Mouse (Mus musculus) erythroblast, adult 5-6 weeks (primary cell): ENCODE results near the gene Neurl1b. TPM values are rescaled to one million over a fixed set of nuclear protein-coding genes. Genes with fewer than 3 reads are reported as not detected.

ENCODE experiments used
- ATAC-seq: replicated peaks from 2 replicates; pipeline ENCODE4 v1.8.0; 2016; ENCODE audit warnings: moderate number of reproducible peaks, mild to moderate bottlenecking, moderate TSS enrichment, inconsistent platforms; ENCODE audit not compliant: poor library complexity, low FRiP score, severe bottlenecking
- total RNA-seq, 2 experiments: library from RNA; stranded (forward) in 1 of 2; stranded (reverse) in 1 of 2; fragments of 150-400 nt in 1 of 2; fragments of 200-764, 138-1000 nt in 1 of 2; gene quantifications; 2 replicates each; pipeline versions ENCODE4 v1.2.3 to v1.2.4; 2015 to 2017; ENCODE audit warnings: low replicate concordance in 2 of 2

The Neurl1b gene
- 0.42 and 1.7 TPM in 2 replicates for total RNA-seq (2015; ENCODE audit: low replicate concordance)
- 0.14 and 0.77 TPM in 2 replicates for total RNA-seq (2017; ENCODE audit: low replicate concordance)

DNA sequence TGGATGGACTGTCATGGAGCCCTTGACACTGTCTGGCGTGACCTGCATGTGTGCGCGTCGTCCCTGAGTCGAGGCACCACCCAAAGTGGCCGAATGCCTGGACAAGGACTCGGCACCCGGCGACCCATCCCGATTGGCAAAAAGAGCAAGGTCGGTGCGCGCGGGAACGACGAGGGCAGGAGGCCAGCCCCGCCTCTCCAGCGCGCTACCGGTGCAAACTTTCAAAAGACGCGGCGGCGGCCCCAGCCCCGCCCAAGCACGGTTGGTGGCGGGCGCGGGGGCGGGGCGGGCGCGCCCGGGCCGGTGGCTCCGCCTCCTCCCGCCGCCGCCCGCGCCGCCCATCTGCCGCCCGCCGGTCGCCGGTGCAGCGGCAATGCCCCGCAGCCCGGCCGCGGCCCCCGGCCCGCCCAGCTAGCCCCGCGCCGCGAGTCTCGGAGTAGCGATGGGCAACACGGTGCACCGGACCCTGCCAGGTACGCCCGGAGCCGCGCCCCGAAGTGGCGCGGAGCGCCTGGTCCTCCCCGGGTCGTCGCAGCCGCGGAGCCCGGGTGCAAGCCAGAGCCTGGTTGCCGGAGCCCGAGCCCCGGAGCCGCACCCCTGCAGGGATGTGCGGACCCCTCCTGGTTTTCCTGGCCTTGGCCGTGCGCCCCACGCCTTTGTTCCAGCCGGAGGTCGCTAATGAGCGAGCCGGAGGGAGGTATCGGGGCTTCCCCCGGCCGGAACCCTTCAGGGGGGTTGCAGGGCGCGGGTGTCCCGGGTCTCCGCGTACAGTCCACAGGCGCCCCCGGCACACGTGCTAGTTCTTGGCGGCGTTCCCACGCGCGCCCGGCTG, at the start of gene Neurl1b:
Gene Neurl1b, plus strand, starts transcription at position 307 of the 832 bp plus-strand sequence.
- ATAC-seq, result peak; percentile 79

DNA sequence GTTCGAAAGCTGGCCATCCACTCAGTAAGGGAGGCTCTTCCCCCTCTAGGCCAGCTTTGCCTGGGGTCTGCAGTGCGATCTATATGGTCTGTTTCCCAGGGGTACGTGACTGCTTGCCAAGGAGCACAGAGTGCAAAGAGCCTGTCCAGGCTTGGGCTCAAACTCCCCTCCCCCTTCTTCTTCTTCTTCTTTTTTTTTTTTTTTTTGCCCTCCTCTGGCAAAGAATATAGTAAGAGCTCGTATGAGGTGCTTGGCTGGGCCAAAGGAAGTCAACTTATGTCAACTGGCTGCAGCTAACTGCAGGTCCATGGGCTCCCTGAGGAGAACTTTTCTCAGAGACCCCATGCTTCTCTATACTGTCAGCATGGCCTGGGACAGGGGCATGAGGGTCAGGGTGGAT, 47.8 kb upstream of the Neurl1b start:
- no peak for ATAC-seq

DNA sequence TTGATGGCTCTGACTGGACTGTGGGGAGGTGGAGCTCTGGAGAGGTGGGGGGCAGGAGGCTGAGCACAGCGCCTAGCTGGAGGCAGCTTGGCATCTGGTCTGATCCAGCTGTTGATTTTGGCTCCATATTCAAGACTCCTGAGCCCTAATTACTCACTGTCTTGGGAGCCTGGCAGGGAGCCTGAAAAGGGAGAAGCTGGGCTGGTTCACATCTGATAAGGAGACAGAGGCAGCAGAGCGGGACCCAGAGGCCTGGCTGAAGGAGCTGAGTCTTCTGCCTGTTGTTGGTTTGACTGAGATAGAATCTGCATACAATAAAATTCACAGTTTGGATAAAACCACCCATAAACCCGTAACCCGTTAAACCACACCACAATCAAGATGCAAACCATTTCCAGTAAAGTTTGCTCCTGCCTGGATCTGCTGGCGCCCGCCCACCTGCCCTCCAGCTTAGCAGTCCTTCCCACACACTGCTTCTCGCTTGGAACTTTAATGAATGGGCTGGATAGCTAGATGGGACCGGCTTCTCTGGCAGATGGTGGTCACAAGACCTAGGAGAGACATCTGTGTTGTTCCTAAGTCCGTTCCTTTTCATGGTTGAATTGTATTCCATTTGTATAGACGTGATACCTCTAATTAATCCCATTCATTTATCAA, 46.2 kb upstream of the Neurl1b start:
- ATAC-seq, result no peak

DNA sequence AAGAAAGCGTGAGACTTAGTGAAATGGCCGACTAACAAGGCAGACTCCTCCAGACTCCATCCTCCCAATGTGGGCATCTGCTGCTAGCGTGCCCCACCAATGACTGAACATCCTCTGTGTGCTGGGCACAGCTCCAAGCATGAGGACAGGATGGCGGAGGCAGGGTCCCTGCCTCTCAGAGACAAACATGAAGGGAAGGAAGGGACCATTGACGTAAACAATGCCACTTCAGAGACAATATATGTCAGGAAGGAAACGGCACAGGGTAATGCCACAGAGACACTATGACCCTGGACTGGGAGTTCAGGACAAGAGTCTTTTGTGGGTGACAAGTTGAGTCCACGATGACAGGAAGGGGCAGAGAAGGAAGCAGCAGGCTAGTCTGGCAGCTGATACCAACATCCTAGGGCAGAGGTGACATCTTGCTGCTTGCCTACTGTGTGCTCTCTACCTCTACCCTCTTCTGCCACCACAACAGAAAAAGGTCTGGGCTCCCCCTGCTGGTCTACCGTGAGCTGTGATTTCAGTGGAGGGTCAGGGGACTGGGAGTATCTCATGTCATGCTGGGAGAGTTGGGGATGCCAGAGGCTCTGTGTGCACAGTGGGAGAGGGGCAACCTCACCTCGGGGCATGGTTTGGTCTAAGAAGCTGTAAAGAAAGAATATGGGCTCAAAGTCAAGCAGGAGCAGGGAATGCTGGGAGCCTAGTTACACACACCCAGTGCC, 43.9 kb upstream of the Neurl1b start:
- peak; percentile 19; the same call in 1 of the 2 replicates for ATAC-seq

DNA sequence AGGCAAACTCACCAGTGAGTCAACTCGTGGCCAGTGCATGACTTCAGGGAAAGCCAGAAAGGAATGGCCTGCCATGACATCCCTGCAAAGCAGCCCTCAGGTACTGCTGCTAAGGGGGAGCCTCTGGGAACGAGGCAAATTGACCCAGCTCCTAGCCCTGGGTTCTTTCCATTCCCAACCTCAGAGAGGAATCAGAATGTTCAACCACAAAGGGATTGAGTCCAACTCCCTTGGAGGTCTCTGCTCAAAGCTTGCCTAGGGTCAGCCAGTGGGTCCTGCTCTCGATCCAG, 43.4 kb upstream of the Neurl1b start:
- ATAC-seq, result no peak

DNA sequence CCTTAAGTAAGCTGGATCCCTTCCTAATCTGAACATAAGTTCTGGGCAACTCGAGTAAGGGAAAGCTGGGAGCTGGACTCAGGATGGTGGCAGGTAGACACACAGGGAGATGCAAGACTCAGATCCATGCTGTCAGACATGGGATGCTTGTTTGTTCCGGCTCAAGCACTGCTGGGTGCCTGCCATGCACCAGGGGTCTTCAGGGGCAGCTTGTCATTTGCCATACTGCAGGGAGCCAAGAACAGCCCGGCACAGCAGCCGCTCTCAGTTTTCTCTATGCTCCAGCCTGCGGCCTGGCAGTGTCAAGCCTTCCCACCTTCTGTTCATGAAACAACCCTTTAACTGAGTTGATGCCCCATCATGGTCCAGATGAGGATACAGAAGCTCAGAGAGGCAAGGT, 41.4 kb upstream of the Neurl1b start:
- ATAC-seq, result no peak

DNA sequence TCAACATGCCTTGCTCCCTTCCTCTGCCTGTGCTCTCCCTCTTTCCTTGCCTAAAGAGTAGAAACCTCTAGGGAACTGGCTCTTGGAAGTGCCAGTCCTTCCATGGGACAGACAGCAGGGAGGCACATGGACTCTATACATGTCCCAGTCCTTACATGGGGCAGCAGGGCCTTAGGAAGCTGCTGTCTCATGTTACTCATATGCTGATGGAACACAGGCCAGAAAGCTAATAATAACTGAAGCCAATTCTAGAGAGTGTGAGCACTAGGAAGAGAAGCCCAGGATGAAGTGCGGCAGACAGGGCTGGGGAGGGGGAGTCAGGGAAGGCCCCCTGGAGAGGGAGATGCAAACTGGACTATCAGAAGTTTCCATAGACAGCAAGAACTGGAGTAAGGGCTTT, 38.2 kb upstream of the Neurl1b start:
- no peak for ATAC-seq

DNA sequence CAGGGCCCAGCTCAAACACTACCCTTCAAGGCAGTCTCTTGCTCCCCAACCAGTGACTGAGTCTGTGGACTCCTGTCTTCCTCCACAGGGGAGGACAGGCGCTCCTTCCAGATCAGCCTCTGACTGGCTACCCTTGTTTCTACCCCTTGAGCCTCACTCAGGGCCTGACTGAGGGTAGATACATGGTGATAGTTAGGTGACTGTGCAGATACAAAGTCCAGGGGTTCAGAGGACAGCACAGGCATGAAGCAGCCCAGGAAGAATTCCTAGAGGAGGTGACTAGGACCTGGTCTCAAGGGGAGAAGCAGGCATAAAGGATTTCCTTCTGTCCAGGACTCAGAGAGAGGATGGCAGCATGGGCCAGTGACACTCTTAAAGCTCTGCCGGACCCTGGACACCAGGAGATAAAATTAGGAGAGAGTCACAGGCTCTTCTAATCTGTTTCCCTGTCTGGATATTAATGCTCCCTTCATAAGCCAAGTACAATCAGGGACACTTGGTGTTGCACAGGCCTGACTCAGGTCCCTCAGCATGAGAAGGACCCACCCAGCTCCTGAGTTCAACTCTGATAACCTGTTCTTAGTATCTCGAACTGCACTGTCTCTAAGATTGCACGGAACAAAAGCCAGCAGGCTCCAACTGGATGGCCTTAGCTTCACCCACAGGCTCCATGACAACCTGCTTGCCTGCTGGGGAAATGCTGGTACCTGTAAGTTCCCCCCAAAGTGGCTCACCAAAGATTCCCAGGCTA, 37.5 kb upstream of the Neurl1b start:
- no peak for ATAC-seq

DNA sequence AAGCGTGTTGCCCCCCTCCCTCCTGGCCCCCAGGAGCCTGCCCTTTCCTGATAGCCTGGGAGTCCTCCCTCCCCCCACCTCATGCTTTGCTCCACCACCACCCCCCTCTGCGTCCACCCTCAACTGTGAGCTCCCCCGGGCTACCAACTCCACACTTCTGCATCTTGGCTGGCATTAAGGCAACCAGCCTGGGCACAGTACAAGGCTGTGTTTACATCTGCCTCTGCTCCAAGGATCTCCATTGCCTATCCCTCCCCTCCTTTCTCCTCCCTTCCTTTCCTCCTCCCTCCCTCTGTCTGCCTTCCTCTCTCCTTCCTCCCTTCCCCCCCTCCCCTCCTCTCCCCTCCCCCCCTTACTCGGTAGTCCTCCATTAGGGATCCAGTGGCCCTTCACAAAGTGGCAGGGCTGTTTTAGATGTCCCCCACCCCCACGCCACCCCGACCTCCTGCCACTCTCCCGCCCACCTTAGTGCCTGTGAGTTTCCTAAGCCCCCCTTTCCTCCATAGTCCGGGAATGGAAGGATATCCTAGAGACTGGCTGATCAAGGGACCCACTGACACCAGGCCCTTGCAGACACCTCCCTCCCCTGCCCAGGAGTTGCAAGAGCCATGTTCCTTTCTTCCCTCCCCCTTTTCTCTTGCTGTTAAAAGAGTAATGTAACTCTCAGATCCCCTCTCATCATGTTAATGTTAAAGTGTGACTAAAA, 34.2 kb upstream of the Neurl1b start:
- no peak for ATAC-seq

DNA sequence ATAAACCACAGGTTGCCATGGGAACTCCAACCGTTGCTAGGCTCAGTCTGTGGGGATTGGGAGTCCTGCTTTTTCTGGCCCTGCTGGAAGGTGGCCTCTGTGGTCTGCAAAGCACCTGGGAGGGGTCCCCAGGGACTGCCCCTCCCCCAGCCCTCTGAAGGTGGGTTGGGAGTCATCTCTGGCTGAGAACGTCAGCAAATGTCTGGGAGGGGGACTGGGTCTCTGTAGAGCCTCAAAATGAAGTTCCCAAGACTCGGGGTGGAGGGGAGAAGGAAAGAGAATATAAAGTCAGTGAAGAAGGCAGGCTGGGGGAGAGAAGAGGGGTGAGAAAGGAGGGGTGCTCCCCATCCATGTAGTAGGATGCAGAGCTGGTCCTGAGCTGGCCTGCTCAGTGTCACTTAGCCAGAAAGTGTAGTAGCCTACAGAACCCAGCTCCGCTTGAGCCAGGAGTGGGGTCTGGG, 33.6 kb upstream of the Neurl1b start:
- ATAC-seq, result no peak

DNA sequence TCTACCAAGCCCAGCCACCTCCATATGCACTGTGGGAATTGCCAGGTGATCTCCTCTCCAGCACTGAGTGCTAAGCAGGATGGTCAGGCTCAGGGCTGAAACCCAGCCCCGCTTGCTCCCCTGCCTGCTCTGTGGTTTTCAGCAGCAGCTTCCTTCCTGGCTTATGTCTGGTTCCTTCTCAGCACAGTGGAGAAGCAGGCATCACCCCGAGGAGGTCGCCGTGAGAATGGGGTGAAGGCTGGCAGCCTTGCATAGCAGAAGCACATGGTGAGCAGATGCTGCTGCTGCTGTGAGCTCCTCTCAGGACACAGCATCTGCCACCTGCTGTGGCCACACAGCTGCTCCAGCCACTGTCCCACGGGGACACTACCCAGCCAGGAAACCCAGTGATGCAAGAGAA, 33.0 kb upstream of the Neurl1b start:
- ATAC-seq, result no peak

DNA sequence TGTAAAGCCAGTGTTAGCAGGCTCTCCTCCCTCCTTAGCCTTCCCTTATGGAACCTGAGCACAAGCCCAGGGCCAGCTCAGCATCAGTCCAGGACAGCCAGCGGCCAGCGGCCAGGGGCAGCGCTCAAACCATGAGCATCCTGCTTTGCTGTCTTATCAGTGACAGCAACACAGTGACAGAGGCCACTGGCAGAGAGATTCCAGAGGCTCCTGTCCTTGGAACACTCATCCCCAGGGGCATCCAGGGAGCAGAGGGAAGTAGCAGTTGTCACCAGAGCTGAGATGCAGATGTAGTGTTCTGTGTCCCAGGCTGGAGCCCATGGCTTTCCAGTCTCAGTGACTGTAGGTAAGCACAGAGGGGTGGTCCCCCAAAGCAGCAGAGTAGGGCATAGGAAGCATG, 32.5 kb upstream of the Neurl1b start:
- no peak for ATAC-seq

DNA sequence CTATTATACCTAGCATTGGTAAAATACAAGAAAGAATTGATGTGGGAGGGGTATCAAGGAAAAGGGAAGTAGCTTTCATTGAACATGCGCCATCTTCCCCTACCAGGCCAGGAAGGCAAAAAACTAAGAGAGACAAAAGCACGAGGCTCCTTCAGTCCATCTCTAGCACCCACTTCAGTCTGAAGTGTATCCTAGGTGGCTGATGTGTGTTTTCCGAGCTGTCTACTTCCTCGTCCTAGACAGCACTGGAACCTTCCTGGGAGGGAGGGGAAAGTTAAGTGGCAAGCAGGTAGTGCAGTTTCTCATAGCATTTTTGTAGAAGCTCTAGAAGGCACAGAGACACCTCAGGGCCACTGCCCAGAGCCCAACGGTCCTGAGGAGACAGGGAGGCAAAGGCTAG, 31.9 kb upstream of the Neurl1b start:
- no peak for ATAC-seq

DNA sequence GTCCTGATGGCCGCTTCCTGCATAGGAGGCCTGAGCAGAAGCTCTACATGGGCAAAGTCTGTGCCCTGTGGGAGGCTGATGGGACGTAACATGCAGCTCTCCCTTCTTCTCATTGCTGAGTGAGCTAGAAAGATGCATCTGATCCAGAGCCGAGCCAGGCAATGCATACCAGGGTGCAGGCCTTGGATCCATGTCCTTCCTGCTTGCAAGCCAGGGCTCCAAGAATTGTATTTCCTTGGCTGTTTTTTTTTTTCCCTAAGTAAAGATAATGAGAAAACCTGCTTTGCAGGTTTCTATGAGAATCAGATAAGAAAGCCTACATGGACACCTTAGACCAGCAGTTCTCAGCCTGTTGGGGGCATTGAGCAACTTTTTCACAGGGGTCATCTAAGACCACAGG, 30.5 kb upstream of the Neurl1b start:
- ATAC-seq, result no peak

DNA sequence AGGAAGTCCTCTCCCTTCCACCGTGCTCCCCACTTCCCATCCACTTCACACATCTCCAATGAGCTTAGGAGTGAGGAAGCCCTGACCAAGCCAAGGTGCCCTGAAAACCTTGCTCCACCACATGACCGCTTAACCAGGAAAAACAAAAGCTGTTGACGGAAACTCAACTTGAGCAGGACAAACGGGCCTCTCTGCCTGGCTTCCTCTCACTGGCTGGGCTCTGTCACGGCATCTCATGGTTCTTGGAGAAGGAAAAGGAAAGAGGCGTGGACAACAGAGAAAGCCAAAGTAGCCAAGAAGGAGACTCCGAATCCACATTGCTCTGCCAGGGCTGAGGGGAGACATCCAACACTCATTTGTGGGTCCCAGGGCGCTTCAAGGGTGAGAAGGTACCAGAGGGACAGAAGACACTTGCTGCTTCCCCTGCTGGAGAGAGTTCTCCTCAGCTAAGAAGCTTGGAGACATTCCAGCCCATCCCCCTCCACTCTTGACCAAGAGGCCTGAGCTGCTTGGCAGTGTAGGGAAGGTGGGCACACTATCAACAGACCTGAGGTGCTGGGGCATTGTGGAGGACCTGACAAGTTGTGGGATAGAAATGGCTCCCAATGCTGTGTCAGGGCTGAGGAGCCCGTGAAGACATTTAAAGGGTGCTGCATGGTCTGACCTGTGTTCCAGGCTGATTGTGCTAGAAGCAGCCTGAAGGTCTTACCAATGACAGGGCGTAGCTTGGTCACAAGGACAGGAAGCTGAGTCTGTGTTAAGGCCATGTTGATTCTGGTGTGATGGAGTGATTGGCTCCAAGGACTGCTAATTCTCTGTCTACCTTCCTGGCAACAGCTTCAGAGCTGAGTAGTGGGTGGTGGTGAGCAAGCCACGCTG, 29.1 kb upstream of the Neurl1b start:
- ATAC-seq, result no peak

DNA sequence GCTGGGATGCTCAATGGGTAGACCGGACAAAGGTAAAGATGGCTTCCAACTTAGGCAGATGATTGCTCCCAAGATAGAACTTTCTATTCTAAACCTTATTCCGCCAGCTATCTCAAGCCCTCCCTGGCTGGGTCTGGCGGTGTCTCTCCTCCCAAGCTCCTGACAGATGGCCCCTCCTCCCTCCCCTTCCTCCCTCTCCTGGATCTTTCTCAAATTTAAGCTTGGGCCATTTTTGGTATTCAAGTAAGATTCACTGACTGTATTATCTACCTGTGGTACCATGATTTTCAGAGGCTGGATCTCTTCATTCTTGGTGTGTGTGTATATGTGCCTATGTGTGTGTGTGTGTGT, 28.5 kb upstream of the Neurl1b start:
- no peak for ATAC-seq

DNA sequence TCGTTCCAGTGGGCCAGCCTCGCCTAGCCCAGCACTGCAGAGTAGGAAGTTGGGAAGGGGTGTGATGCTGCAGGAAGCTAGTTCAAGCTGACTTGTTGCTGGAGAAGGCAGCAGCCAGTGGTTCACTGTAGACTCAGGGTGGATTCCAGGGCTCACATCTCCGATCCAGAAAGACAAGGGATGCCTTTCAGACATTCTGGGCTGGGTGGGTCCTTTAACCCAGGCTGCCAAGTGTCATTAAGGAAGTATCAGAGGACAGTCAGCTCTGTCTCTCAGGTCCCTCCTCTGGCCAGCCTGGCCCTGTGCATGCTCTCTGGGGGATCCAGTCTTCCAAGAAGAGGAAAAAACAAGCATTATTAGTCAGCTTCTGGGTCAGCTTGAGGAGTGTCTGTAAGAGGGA, 26.5 kb upstream of the Neurl1b start:
- no peak for ATAC-seq

DNA sequence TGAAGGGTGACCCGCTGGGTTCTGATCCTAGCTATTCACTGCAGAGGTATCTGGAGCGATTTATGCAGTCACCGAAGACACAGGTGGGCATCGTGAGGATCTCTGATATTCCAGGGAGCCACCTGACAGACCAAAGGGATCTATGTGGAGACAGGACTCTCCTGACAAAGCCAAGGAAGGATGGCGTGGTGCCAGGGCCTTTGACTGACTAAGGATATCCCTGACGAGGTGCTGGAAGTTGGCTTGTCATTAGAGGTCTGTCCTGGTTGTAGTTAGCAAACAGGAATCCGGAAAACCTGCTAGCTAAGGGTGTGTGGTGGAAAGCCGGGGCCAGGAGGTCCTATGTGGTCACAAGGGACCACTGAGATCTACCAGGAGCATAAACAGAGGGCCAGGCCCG, 25.4 kb upstream of the Neurl1b start:
- ATAC-seq, result no peak

DNA sequence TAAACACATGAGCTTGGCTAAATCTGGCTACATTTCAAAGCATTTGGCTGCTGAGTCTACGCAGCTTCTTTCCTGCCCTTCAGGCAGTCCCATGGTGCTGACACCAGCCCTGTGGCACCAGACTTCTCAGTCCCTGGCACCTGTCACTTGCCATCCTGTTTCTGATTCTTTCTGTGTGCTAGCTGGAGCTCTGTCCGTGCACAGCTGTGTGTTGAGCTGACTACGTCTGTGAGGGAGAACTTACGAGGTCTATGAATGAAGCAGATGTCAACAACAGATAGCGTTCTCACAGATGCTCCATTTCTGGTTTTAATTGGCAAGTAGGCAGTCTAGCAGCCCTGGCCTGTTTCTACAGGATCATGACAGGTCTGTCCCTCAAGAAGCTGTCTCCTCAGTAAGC, 24.0 kb upstream of the Neurl1b start:
- no peak for ATAC-seq
